In the genomic region with DNA sequence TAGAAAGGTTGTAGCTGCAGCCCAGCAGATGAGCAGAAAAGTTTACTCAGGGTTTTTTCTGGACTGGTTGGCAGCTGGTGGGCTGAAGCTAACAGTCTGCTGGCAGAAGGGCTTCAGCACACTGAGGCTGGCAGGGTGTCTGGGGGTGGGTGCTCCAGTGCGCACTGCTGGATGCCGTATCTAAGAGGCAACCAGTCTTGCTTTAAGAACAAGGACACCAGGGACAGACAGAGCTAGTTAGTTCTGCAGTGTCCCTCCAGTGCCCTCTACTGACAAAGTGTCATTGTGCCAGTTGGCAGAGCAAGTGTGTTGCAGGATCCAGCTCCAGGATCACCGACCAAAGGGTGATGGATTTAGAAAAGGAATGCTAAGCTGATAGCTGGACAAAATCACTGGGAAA, we compare ENCODE assay signal across 8 mouse cellular contexts. TPM values are rescaled to one million over a fixed set of nuclear protein-coding genes. Genes with fewer than 3 reads are reported as not detected.
A peak's percentile ranks its signal among the peaks of the same experiment; 100 is the strongest.
DNase-seq lines count a peak whose midpoint lies in the region; ATAC-seq and TF ChIP-seq lines count a peak whose summit lies in the region.

No protein-coding gene starts in this region.

- peak; percentile 83 for TF ChIP-seq CTCF in forebrain, postnatal 0 days (IDR thresholded peaks at IDR 0.05; ENCODE audit: low read depth)

- H3K27me3 ChIP-seq in heart, embryonic 10.5 days (ENCODE audit: insufficient read depth, poor library complexity, severe bottlenecking): 0 out of 2 replicates have a peak, but pooled peaks cover 8% of the 10 kb centered on the region
- H3K27me3 ChIP-seq in forebrain, postnatal 0 days (ENCODE audit: insufficient read depth, low read length): no peaks in the 10 kb centered on the region
- peaks cover 9% of the 10 kb centered on the region; the same call in 1 of the 2 replicates for H3K27me3 ChIP-seq in midbrain, embryonic 10.5 days (ENCODE audit: low read depth, poor library complexity, severe bottlenecking)
- H3K27me3 ChIP-seq in splenic B cell, adult 2 months (ENCODE audit: control insufficient read depth, insufficient read depth, low read length, poor library complexity, severe bottlenecking): no peaks in the 10 kb centered on the region

- no peak overlapping the region for H3K4me2 ChIP-seq in forebrain, postnatal 0 days (ENCODE audit: low read depth)

- peak; percentile 94 for DNase-seq in heart, adult 11 months
- no peak for DNase-seq in heart, embryonic 10.5 days (ENCODE audit: low spot score)
- DNase-seq in cerebellum, adult 11 months: peak; percentile 35
- peak; percentile 69 for DNase-seq in forebrain, postnatal 0 days
- DNase-seq in induced T-regulatory cell, adult 2 months (ENCODE audit: low read depth): peak; percentile 4
- DNase-seq in left cerebral cortex, adult 8-10 months (ENCODE audit: low spot score in 2 of 2): peak; percentile 28 to 63
- peak; percentile 31 for DNase-seq in midbrain, embryonic 10.5 days (ENCODE audit: low spot score)
- DNase-seq in splenic B cell, adult 2 months (ENCODE audit: low read depth, low spot score): peak; percentile 44

- 0 out of 2 replicates have a peak, but pooled peaks cover 6% of the 10 kb centered on the region for H3K4me1 ChIP-seq in heart, embryonic 10.5 days
- H3K4me1 ChIP-seq in forebrain, postnatal 0 days (ENCODE audit: insufficient read depth): no peaks in the 10 kb centered on the region
- peaks cover 7% of the 10 kb centered on the region; the same call in 1 of the 2 replicates for H3K4me1 ChIP-seq in midbrain, embryonic 10.5 days

- H3K36me3 ChIP-seq in heart, embryonic 10.5 days: no peaks in the 10 kb centered on the region
- no peaks in the 10 kb centered on the region for H3K36me3 ChIP-seq in forebrain, postnatal 0 days (ENCODE audit: insufficient read depth)
- no peaks in the 10 kb centered on the region for H3K36me3 ChIP-seq in midbrain, embryonic 10.5 days
- H3K36me3 ChIP-seq in splenic B cell, adult 2 months (ENCODE audit: control insufficient read depth, insufficient read depth, low read length, poor library complexity, severe bottlenecking): no peaks in the 10 kb centered on the region

- WGBS in heart, embryonic 10.5 days: 8% methylated on average over 3 of the region's 3 CpGs
- 11% methylated on average over 3 of the region's 3 CpGs for WGBS in forebrain, postnatal 0 days
- 31% methylated on average over 3 of the region's 3 CpGs for WGBS in midbrain, embryonic 10.5 days

- no peak overlapping the region for H3K9ac ChIP-seq in forebrain, postnatal 0 days

- H3K9me3 ChIP-seq in heart, embryonic 10.5 days: no peaks in the 10 kb centered on the region
- no peaks in the 10 kb centered on the region for H3K9me3 ChIP-seq in forebrain, postnatal 0 days (ENCODE audit: low read length)
- H3K9me3 ChIP-seq in midbrain, embryonic 10.5 days (replicated peaks): no peaks in the 10 kb centered on the region

- no peak overlapping the region for H3K4me3 ChIP-seq in heart, embryonic 10.5 days
- H3K4me3 ChIP-seq in forebrain, postnatal 0 days (ENCODE audit: low read depth, low read length): no peak overlapping the region
- no peak overlapping the region for H3K4me3 ChIP-seq in midbrain, embryonic 10.5 days

- ATAC-seq in forebrain, postnatal 0 days: peak; percentile 84

- H3K27ac ChIP-seq in heart, embryonic 10.5 days: no peak overlapping the region
- H3K27ac ChIP-seq in forebrain, postnatal 0 days (ENCODE audit: low read depth, low read length): no peak overlapping the region
- no peak overlapping the region for H3K27ac ChIP-seq in midbrain, embryonic 10.5 days (replicated peaks)

RNA-seq across cellular contexts. Expression of gene Spp1, which starts 11.2 kb away (rescaled TPM):
- 2.1 and 2.2 TPM in 2 replicates for polyA plus RNA-seq in heart, embryonic 10.5 days (2016; fragmentation: Nextera tagmentation; extraction: Ambion mirVana)
- 28.4 and 80.6 TPM in 2 replicates for total RNA-seq in forebrain, postnatal 0 days (2014; rRNA removed)
- polyA plus RNA-seq in forebrain, postnatal 0 days (2015; fragmentation: Nextera tagmentation; extraction: Ambion mirVana): 60.0 and 67.8 TPM in 2 replicates
- 10 to 100 TPM; 13.9 to 18.3 (median 15.7) TPM for total RNA-seq in left cerebral cortex, adult 8-10 months (2022)
- polyA plus RNA-seq in midbrain, embryonic 10.5 days (2016; fragmentation: Nextera tagmentation; extraction: Ambion mirVana): 2.9 and 4.0 TPM in 2 replicates

RNA-seq across cellular contexts. Expression of gene Pkd2, which starts 13.1 kb away (rescaled TPM):
- polyA plus RNA-seq in heart, embryonic 10.5 days (2016; fragmentation: Nextera tagmentation; extraction: Ambion mirVana): 6.7 and 10.6 TPM in 2 replicates
- 19.8 and 25.4 TPM in 2 replicates for total RNA-seq in forebrain, postnatal 0 days (2014; rRNA removed)
- polyA plus RNA-seq in forebrain, postnatal 0 days (2015; fragmentation: Nextera tagmentation; extraction: Ambion mirVana): 4.0 and 6.2 TPM in 2 replicates
- 10 to 100 TPM; 26.2 to 29.1 (median 28.6) TPM for total RNA-seq in left cerebral cortex, adult 8-10 months (2022)
- polyA plus RNA-seq in midbrain, embryonic 10.5 days (2016; fragmentation: Nextera tagmentation; extraction: Ambion mirVana): 7.1 and 8.5 TPM in 2 replicates

Comparison
In these comparisons a context has a peak if more than half of its experiments do, and no peak if none do; other contexts are left out.
1. RNA of gene Spp1, which starts 11.2 kb away (polyA plus RNA-seq): 60.0 to 67.8 TPM in forebrain, postnatal 0 days; 2.9 to 4.0 TPM in midbrain, embryonic 10.5 days and 2.1 to 2.2 TPM in heart, embryonic 10.5 days; every median in the first group is over 10 times any median in the second.